Mouse (Mus musculus): ENCODE results near the gene Adam17. TPM values are rescaled to one million over a fixed set of nuclear protein-coding genes. Genes with fewer than 3 reads are reported as not detected.

The Adam17 gene
- polyA plus RNA-seq, 1 experiment from 2014 or later: 19.9 TPM

DNA sequence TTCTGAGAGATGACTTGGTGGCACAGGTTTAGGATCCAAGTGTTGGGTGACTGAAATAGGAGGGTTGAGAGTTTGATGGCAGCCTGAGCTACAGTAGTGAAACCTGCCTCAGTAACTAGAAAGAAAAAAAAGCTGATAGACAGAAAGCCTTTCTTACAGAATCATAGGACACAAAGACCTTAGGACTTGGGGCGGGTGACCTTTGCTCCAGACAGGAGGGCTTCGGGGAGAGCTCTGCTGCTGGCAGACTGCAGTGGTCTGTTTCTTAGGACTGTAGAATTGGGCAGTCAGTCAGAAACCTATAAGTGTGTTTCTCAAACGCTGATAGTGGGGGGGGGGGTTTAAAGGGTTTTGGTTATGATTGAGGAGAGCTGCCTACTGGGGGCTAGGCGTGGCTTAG is 67.7 kb downstream of the Adam17 start:
- H3K4me3 ChIP-seq (ENCODE audit: low read depth, low read length): no peak overlapping the region
- H3K4me1 ChIP-seq (ENCODE audit: control insufficient read depth, insufficient read depth, low read length): no peaks in the 10 kb centered on the region
- no peak overlapping the region for H3K4me2 ChIP-seq (ENCODE audit: low read length)
- H3K9ac ChIP-seq (ENCODE audit: low read length): no peak overlapping the region
- H3K36me3 ChIP-seq (ENCODE audit: control insufficient read depth, insufficient read depth, low read length): peaks cover 94% of the 10 kb centered on the region
- H3K9me3 ChIP-seq (replicated peaks; ENCODE audit: control insufficient read depth, low read length): no peaks in the 10 kb centered on the region
- H3K27me3 ChIP-seq (replicated peaks; ENCODE audit: control insufficient read depth, insufficient read depth, low read length): no peaks in the 10 kb centered on the region
- 91% methylated on average over 4 of the region's 4 CpGs for WGBS
- ATAC-seq (no peak), DNase-seq (ENCODE audit: low spot score) (no peak)
- H3K27ac ChIP-seq (ENCODE audit: low read depth, low read length): no peak overlapping the region

DNA sequence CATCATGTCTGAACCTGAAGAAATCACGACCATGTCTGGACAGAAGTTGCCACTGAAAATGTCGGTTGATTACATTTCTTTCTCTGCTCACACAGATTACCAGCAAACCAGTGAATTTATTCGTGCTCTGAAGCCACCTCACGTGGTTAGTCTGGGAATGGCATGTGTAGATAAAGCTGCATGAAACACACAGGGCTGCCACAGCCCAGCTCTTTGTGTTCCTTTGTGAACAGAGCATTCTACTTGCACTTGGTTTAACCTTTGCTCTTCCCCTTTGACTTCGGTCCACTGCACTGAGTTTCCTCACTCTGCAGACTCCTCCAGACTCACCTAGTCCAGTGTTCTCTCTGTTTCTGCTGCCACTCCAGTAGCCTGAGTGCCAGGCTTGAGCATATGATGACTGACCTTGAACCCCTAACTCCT is 71.1 kb downstream of the Adam17 start:
- 88% methylated on average over 5 of the region's 5 CpGs for WGBS
- Histone ChIP-seq H3K4me1 (ENCODE audit: control insufficient read depth, insufficient read depth, low read length) (no peaks in the 10 kb centered on the region), H3K27me3 (replicated peaks; ENCODE audit: control insufficient read depth, insufficient read depth, low read length) (no peaks in the 10 kb centered on the region), H3K9ac (ENCODE audit: low read length) (no peak overlapping the region), H3K4me3 (ENCODE audit: low read depth, low read length) (no peak overlapping the region), H3K36me3 (ENCODE audit: control insufficient read depth, insufficient read depth, low read length) (peaks cover 90% of the 10 kb centered on the region), H3K4me2 (ENCODE audit: low read length) (no peak overlapping the region), H3K27ac (ENCODE audit: low read depth, low read length) (no peak overlapping the region), H3K9me3 (replicated peaks; ENCODE audit: control insufficient read depth, low read length) (no peaks in the 10 kb centered on the region)
- DNase-seq (ENCODE audit: low spot score): no peak
- no peak for ATAC-seq

DNA sequence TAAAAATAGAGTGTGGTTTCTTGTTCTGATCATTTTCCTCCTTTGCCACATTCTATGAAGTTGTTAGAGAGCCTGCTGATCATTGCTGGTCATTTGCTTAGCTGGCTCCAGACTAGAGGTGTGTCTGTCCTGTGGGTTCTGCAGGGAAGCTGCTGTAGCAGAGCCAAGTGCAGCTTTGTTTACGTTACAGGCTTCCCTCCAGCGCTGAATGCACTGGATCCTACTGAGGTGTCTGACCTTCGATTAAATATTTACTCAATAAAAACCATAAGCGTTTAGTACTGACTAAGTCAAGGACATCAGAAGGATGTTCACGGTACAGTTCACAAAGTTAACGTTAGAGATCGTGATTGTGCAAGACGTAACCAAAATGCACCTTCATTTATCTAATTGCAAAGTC is 71.5 kb downstream of the Adam17 start:
- Histone ChIP-seq H3K9me3 (replicated peaks; ENCODE audit: control insufficient read depth, low read length) (no peaks in the 10 kb centered on the region), H3K9ac (ENCODE audit: low read length) (no peak overlapping the region), H3K27ac (ENCODE audit: low read depth, low read length) (no peak overlapping the region), H3K4me3 (ENCODE audit: low read depth, low read length) (no peak overlapping the region), H3K36me3 (ENCODE audit: control insufficient read depth, insufficient read depth, low read length) (peaks cover 90% of the 10 kb centered on the region), H3K4me2 (ENCODE audit: low read length) (no peak overlapping the region), H3K27me3 (replicated peaks; ENCODE audit: control insufficient read depth, insufficient read depth, low read length) (no peaks in the 10 kb centered on the region), H3K4me1 (ENCODE audit: control insufficient read depth, insufficient read depth, low read length) (no peaks in the 10 kb centered on the region)
- DNase-seq (ENCODE audit: low spot score) (no peak), ATAC-seq (no peak)
- 94% methylated on average over 8 of the region's 8 CpGs for WGBS

DNA sequence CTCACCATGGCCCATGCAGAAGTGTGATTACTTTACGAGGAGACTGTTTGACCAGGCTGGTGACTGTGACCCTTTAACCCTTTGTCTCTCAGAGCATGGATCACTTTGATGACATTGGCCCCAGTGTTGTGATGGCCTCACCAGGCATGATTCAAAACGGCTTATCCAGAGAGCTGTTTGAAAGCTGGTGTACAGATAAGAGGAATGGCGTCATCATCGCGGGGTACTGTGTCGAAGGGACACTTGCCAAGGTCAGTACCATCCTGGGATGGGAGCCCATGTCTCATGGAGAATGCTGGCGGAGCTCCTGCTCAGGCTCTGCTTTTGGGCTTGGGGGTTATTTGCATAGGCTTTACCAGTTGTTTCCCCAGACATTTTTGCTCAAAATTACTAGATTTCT is 72.1 kb downstream of the Adam17 start:
- Histone ChIP-seq H3K27ac (ENCODE audit: low read depth, low read length) (no peak overlapping the region), H3K9ac (ENCODE audit: low read length) (no peak overlapping the region), H3K9me3 (replicated peaks; ENCODE audit: control insufficient read depth, low read length) (no peaks in the 10 kb centered on the region), H3K4me3 (ENCODE audit: low read depth, low read length) (no peak overlapping the region), H3K4me1 (ENCODE audit: control insufficient read depth, insufficient read depth, low read length) (no peaks in the 10 kb centered on the region), H3K27me3 (replicated peaks; ENCODE audit: control insufficient read depth, insufficient read depth, low read length) (no peaks in the 10 kb centered on the region), H3K4me2 (ENCODE audit: low read length) (no peak overlapping the region), H3K36me3 (ENCODE audit: control insufficient read depth, insufficient read depth, low read length) (peaks cover 89% of the 10 kb centered on the region)
- DNase-seq (ENCODE audit: low spot score): no peak
- WGBS: 91% methylated on average over 7 of the region's 7 CpGs
- ATAC-seq: no peak

DNA sequence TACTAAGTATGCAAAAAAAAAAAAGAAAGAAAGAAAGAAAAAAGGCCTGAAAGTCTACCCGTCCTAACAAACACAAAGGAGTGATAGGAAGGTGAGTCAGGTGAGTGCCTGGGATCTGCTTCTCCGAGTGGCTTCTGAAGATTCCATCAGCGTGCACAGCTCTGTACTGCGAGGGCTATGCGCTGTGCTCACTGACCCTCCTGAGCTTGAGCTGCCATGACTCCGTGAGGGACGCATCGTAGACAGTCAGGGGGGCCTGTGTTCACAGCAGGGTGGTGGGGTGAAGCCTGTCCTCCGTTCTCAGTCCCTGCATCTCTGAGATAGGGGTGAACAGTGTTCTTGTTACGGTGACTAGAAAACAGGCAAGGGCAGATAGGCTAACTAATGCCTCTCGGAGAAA is 74.6 kb downstream of the Adam17 start:
- WGBS: 93% methylated on average over 11 of the region's 11 CpGs
- no peaks in the 10 kb centered on the region for H3K4me1 ChIP-seq (ENCODE audit: control insufficient read depth, insufficient read depth, low read length)

DNA sequence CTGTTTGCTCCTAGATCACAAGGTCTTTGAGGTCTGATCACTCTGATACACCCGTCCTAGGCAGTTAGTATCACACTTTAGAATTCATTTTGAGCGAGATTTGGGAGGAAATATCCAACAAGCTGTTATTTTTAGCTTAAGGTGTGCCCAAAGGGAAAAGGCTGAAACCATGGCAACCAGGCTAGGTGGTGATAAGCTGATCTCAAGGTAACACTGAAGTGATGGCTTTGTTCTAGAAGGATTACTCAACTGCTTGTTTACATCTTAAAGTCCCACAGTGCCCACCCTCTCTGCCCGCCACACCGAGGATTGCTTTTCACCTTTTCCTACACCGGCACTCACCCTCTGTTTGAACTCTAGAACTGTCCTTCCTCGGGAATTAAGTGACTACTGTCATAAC is 83.8 kb downstream of the Adam17 start:
- H3K27me3 ChIP-seq (replicated peaks; ENCODE audit: control insufficient read depth, insufficient read depth, low read length): no peaks in the 10 kb centered on the region
- WGBS: 89% methylated on average over 6 of the region's 6 CpGs
- DNase-seq (ENCODE audit: low spot score) (no peak), ATAC-seq (no peak)
- H3K4me3 ChIP-seq (ENCODE audit: low read depth, low read length): no peak overlapping the region
- no peak overlapping the region for H3K27ac ChIP-seq (ENCODE audit: low read depth, low read length)
- H3K9me3 ChIP-seq (replicated peaks; ENCODE audit: control insufficient read depth, low read length): no peaks in the 10 kb centered on the region
- peaks cover 7% of the 10 kb centered on the region for H3K4me1 ChIP-seq (ENCODE audit: control insufficient read depth, insufficient read depth, low read length)
- peaks cover 46% of the 10 kb centered on the region for H3K36me3 ChIP-seq (ENCODE audit: control insufficient read depth, insufficient read depth, low read length)
- no peak overlapping the region for H3K9ac ChIP-seq (ENCODE audit: low read length)
- H3K4me2 ChIP-seq (ENCODE audit: low read length): no peak overlapping the region

More for the DNA sequence above, 74.6 kb downstream of the Adam17 start:
- ATAC-seq (no peak), DNase-seq (ENCODE audit: low spot score) (no peak)
- Histone ChIP-seq H3K4me3 (ENCODE audit: low read depth, low read length) (no peak overlapping the region), H3K27ac (ENCODE audit: low read depth, low read length) (no peak overlapping the region), H3K36me3 (ENCODE audit: control insufficient read depth, insufficient read depth, low read length) (peaks cover 92% of the 10 kb centered on the region), H3K9me3 (replicated peaks; ENCODE audit: control insufficient read depth, low read length) (no peaks in the 10 kb centered on the region), H3K4me2 (ENCODE audit: low read length) (no peak overlapping the region), H3K9ac (ENCODE audit: low read length) (no peak overlapping the region), H3K27me3 (replicated peaks; ENCODE audit: control insufficient read depth, insufficient read depth, low read length) (no peaks in the 10 kb centered on the region)

DNA sequence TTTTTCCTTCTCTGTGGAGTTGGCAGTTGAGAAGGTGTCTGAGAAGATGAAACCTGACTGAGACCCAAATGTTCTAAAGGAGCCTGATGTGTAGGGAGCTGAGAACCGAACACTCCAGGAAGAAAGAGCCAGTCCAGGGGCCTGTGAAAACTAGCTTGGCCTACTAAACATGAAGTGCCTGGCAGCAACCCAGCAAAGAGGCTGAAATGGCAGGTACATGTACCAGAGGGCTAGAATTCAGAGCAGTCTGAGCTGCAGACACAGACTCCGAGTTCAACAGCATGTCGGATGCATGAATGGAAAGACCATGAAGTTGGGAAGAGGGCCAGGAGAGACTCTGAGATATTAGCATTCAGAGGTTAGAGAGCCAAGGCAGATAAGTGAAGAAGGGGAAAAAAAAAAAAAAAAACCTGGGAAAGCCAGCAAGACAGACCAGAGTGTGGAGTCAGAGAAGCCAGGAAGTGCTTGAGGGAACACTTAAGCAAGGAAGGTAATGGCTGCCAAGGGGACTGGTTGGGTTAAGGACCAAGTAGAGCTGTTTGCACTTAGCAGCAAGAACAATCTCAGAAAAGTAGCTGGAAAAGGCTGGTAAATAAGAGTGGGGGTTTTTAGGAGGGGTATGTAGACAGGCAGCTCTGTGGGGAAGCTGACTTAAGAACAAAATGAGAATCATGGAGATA is 84.6 kb downstream of the Adam17 start:
- H3K4me2 ChIP-seq (ENCODE audit: low read length): no peak overlapping the region
- H3K27ac ChIP-seq (ENCODE audit: low read depth, low read length): no peak overlapping the region
- H3K27me3 ChIP-seq (replicated peaks; ENCODE audit: control insufficient read depth, insufficient read depth, low read length): no peaks in the 10 kb centered on the region
- H3K9ac ChIP-seq (ENCODE audit: low read length): no peak overlapping the region
- H3K4me1 ChIP-seq (ENCODE audit: control insufficient read depth, insufficient read depth, low read length): peaks cover 7% of the 10 kb centered on the region
- peaks cover 38% of the 10 kb centered on the region for H3K36me3 ChIP-seq (ENCODE audit: control insufficient read depth, insufficient read depth, low read length)
- DNase-seq (ENCODE audit: low spot score) (no peak), ATAC-seq (no peak)
- H3K4me3 ChIP-seq (ENCODE audit: low read depth, low read length): no peak overlapping the region
- no peaks in the 10 kb centered on the region for H3K9me3 ChIP-seq (replicated peaks; ENCODE audit: control insufficient read depth, low read length)
- 87% methylated on average over 3 of the region's 3 CpGs for WGBS

DNA sequence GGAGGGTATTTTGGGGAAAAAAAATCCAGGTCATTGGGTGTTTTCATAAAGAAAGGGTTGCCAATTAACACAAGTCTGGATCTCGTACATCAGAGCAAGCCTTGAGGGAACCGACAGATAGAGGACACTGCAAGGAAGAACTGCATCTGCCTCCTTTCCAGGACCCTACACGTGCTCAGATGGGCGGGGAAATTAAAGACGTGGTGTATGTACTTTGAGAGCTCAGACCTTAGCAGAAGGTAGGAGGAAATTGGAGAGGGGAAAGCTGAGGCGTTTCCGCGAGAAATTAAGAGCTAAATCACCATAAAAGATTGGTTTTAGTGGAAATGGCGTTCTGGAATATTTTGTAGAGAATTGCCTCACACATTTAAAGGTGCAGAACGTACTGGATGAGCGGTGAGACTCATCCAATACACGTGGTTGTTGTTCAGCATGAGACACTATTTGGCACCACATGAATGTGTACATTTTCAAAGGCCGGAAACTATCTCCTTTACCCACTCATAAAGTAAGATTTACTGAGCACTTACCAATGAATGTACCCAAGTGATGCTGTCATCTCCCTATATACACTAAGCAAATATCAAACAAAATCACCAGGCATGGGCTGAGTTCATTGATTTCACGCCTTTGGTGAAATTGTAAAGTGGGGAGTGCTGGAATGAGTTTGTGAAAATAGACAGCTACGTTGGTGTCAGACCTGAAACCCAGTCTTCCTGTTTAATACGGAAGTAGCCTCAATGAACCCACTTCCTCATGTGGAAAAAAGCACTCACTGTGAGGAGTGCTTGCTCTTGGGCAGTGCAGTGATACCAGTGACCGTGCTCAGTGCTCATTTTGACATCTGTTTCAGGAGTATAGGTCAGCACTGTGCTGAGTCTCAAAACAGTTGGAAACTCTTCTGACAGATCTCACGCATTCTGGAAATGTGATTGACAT is 86.5 kb downstream of the Adam17 start:
- 38% methylated on average over 18 of the region's 18 CpGs for WGBS
- peak; percentile 16 for DNase-seq (ENCODE audit: low spot score)

DNA sequence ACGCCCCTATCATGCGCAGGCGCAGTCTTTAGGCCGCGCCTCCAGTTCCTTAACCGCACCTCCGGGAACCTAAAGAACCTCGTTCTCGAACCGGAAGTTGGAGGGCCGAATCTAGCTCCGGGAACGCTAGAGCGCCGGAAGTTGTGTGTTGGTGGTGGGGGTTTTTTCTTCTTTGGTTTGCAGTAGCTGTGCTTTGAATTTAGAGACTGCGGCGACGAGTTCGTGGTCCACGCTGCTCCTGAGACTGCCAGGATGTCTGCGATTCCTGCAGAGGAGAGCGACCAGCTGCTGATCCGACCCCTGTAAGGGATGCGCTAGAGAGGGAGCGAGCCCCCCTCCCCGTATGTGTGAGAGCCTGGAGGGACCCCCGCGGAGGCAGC is 87.2 kb downstream of the Adam17 start, which contains the start of gene Itgb1bp1:
Gene Itgb1bp1 (minus strand): TSS at position 42 of the 380 bp plus-strand sequence.
- no peaks in the 10 kb centered on the region for H3K9me3 ChIP-seq (replicated peaks; ENCODE audit: control insufficient read depth, low read length)
- peak within 1 kb of the TSS; percentile 76 for H3K4me2 ChIP-seq (ENCODE audit: low read length)
- peak within 1 kb of the TSS; percentile 71 for H3K4me3 ChIP-seq (ENCODE audit: low read depth, low read length)
- peak; percentile 99 for DNase-seq (ENCODE audit: low spot score)
- peaks cover 7% of the 10 kb centered on the region for H3K4me1 ChIP-seq (ENCODE audit: control insufficient read depth, insufficient read depth, low read length)
- H3K9ac ChIP-seq (ENCODE audit: low read length): peak within 1 kb of the TSS; percentile 82
- peak within 1 kb of the TSS; percentile 87 for H3K27ac ChIP-seq (ENCODE audit: low read depth, low read length)
- WGBS: under 1% methylated on average over 28 of the region's 28 CpGs
- ATAC-seq: peak; percentile 96
- peaks cover 11% of the 10 kb centered on the region for H3K36me3 ChIP-seq (ENCODE audit: control insufficient read depth, insufficient read depth, low read length)
- H3K27me3 ChIP-seq (replicated peaks; ENCODE audit: control insufficient read depth, insufficient read depth, low read length): no peaks in the 10 kb centered on the region

More for the DNA sequence above, 86.5 kb downstream of the Adam17 start:
- Histone ChIP-seq H3K9ac (ENCODE audit: low read length) (peak overlapping the region; percentile 82), H3K4me1 (ENCODE audit: control insufficient read depth, insufficient read depth, low read length) (peaks cover 7% of the 10 kb centered on the region), H3K9me3 (replicated peaks; ENCODE audit: control insufficient read depth, low read length) (no peaks in the 10 kb centered on the region), H3K27me3 (replicated peaks; ENCODE audit: control insufficient read depth, insufficient read depth, low read length) (no peaks in the 10 kb centered on the region), H3K36me3 (ENCODE audit: control insufficient read depth, insufficient read depth, low read length) (peaks cover 19% of the 10 kb centered on the region), H3K4me3 (ENCODE audit: low read depth, low read length) (peak overlapping the region; percentile 71), H3K27ac (ENCODE audit: low read depth, low read length) (peak overlapping the region; percentile 87), H3K4me2 (ENCODE audit: low read length) (peak overlapping the region; percentile 76)
- ATAC-seq: peak; percentile 28; the same call in 1 of the 2 replicates

Data from forebrain, embryonic 14.5 days (tissue).